Mouse (Mus musculus): Measurements from ENCODE around the gene Esp16. TPM values are rescaled to one million over a fixed set of nuclear protein-coding genes. Genes with fewer than 3 reads are reported as not detected.
"Not testable (repeated sequence)": the region's sequence is repeated elsewhere in the genome, so short reads cannot be mapped to it uniquely, and the experiment has no call there.

Esp16 gene
- not detected in 2 replicates for polyA plus RNA-seq (2016; fragmentation: Nextera tagmentation; extraction: Ambion mirVana)

- 67% methylated on average over 6 of the region's 6 CpGs for WGBS
- not testable (repeated sequence) for H3K4me3 ChIP-seq; H3K9ac ChIP-seq (replicated peaks)
Measured at GRCm38 (mm10) chr17:39535842-39536241, at the start of gene Esp16. TSS of gene Esp16 (plus strand) at chr17:39536142.

GRCm38 (mm10) chr17:39498043-39498442 is 37.9 kb upstream of the Esp16 start:
- not testable (repeated sequence) for H3K9me3 ChIP-seq; H3K4me3 ChIP-seq; ATAC-seq (ENCODE audit: low FRiP score, low read depth); H3K4me1 ChIP-seq; H3K27ac ChIP-seq (replicated peaks); H3K9ac ChIP-seq (replicated peaks); H3K4me2 ChIP-seq (replicated peaks); H3K27me3 ChIP-seq; H3K36me3 ChIP-seq

More at GRCm38 (mm10) chr17:39535842-39536241, at the start of gene Esp16:
- not testable (repeated sequence) for ATAC-seq (ENCODE audit: low FRiP score, low read depth); H3K36me3 ChIP-seq; H3K9me3 ChIP-seq; H3K4me2 ChIP-seq (replicated peaks); H3K4me1 ChIP-seq; H3K27ac ChIP-seq (replicated peaks); H3K27me3 ChIP-seq

Other genes with a start within 250 kb of the Esp16 start
- gene Esp18, start 129.8 kb upstream of the Esp16 start, polyA plus RNA-seq (2016; fragmentation: Nextera tagmentation; extraction: Ambion mirVana), result not detected in 2 replicates
- not detected in 2 replicates for gene Esp15, start 104.8 kb downstream of the Esp16 start, polyA plus RNA-seq (2016; fragmentation: Nextera tagmentation; extraction: Ambion mirVana)